Comparison of ENCODE assay signal across 23 mouse cellular contexts in the genomic region with DNA sequence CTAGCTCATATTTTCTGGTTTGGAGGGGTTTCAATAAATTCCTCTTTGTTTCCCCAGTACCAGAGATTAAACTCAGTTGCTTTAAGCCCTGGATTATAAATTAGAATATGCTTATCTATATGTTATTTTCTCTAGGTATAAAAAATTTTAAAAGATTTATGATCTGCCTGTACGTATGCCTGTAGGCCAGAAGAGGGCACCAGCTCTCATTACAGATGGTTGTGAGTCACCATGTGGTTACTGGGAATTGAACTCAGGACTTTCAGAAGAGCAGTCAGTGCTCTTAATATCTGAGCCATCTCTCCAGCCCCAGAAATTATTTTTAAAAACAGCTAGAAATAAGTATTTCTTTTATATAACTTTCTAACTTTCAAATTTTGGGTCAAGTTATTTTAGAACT. TPM values are rescaled to one million over a fixed set of nuclear protein-coding genes. Genes with fewer than 3 reads are reported as not detected.
A peak's percentile ranks its signal among the peaks of the same experiment; 100 is the strongest.
DNase-seq lines count a peak whose midpoint lies in the region; ATAC-seq and TF ChIP-seq lines count a peak whose summit lies in the region.
"Had no signal": no experiment of that assay in that cellular context is flagged by ENCODE, and none has a peak within 500 bp of the region (broad histone marks: within the 10 kb centered on the region; RNA-seq: fewer than 3 reads in every experiment).

No protein-coding gene starts in this region.

- no peak overlapping the region for H3K9ac ChIP-seq in kidney, embryonic 15.5 days
- no peak overlapping the region for H3K9ac ChIP-seq in lung, postnatal 0 days (replicated peaks; ENCODE audit: low read depth)
- H3K9ac ChIP-seq: forebrain, embryonic 15.5 days; hindbrain, embryonic 14.5 days; liver, embryonic 13.5 days had no signal

- no peaks in the 10 kb centered on the region for H3K36me3 ChIP-seq in kidney, adult 2 months (ENCODE audit: control insufficient read depth, insufficient read depth, low read length)
- no peaks in the 10 kb centered on the region for H3K36me3 ChIP-seq in kidney, embryonic 15.5 days
- H3K36me3 ChIP-seq in lung, postnatal 0 days (ENCODE audit: insufficient read depth, low read length), result no peaks in the 10 kb centered on the region
- H3K36me3 ChIP-seq in E14TG2a.4 (ENCODE audit: insufficient read depth, low read length), result no peaks in the 10 kb centered on the region
- H3K36me3 ChIP-seq in splenic B cell, adult 2 months (ENCODE audit: control insufficient read depth, insufficient read depth, low read length, poor library complexity, severe bottlenecking), result no peaks in the 10 kb centered on the region
- H3K36me3 ChIP-seq: forebrain, embryonic 15.5 days; heart, embryonic 10.5 days; liver, embryonic 13.5 days had no signal

- H3K9me3 ChIP-seq in kidney, embryonic 15.5 days (replicated peaks), result no peaks in the 10 kb centered on the region
- no peaks in the 10 kb centered on the region for H3K9me3 ChIP-seq in lung, postnatal 0 days (ENCODE audit: low read length)
- no peaks in the 10 kb centered on the region for H3K9me3 ChIP-seq in E14TG2a.4 (ENCODE audit: low read length)
- H3K9me3 ChIP-seq: forebrain, embryonic 15.5 days; heart, embryonic 10.5 days; liver, embryonic 13.5 days had no signal

- 0 out of 2 replicates have a peak, but pooled peaks have one; percentile 8 for TF ChIP-seq CTCF in kidney, adult 2 months (conservative IDR thresholded peaks at IDR 0.05; ENCODE audit: insufficient read depth, insufficient read length, low read depth, low read length)
- peak; percentile 24; the same call in 1 of the 2 replicates for TF ChIP-seq CTCF in lung, postnatal 0 days (IDR thresholded peaks at IDR 0.05)
- TF ChIP-seq CTCF in E14TG2a.4 (conservative IDR thresholded peaks at IDR 0.05; ENCODE audit: low read length), result peak; percentile 20; the same call in 1 of the 2 replicates

- no peak overlapping the region for H3K4me2 ChIP-seq in kidney, embryonic 15.5 days
- H3K4me2 ChIP-seq in lung, postnatal 0 days (replicated peaks; ENCODE audit: low read depth, low read length), result no peak overlapping the region
- H3K4me2 ChIP-seq: forebrain, embryonic 15.5 days; hindbrain, embryonic 14.5 days; liver, embryonic 13.5 days had no signal

- 84% methylated on average over 1 of the region's 1 CpGs for WGBS in kidney, adult 2 months
- 65% methylated on average over 1 of the region's 1 CpGs for WGBS in kidney, embryonic 15.5 days
- WGBS in lung, postnatal 0 days, result 82% methylated on average over 1 of the region's 1 CpGs

- H3K4me3 ChIP-seq in kidney, adult 2 months (ENCODE audit: insufficient read depth, low read depth, low read length), result no peak overlapping the region
- no peak overlapping the region for H3K4me3 ChIP-seq in kidney, embryonic 15.5 days (replicated peaks)
- H3K4me3 ChIP-seq in lung, postnatal 0 days (ENCODE audit: low read depth, low read length), result no peak overlapping the region
- H3K4me3 ChIP-seq in E14TG2a.4 (replicated peaks; ENCODE audit: low read length), result no peak overlapping the region
- H3K4me3 ChIP-seq: forebrain, embryonic 15.5 days; heart, embryonic 10.5 days; liver, embryonic 13.5 days had no signal

- H3K27ac ChIP-seq in kidney, adult 2 months (ENCODE audit: insufficient read depth, low read depth, low read length), result no peak overlapping the region
- H3K27ac ChIP-seq in kidney, embryonic 15.5 days, result no peak overlapping the region
- no peak overlapping the region for H3K27ac ChIP-seq in lung, postnatal 0 days (ENCODE audit: low read length)
- H3K27ac ChIP-seq: forebrain, embryonic 15.5 days; heart, embryonic 10.5 days; hindbrain, embryonic 14.5 days; liver, embryonic 13.5 days had no signal

- TF ChIP-seq POLR2A in kidney, adult 2 months (IDR thresholded peaks at IDR 0.05; ENCODE audit: low read depth, low read length), result no peak

- TF ChIP-seq EP300 in lung, postnatal 0 days (IDR thresholded peaks at IDR 0.05), result no peak

- H3K27me3 ChIP-seq in kidney, adult 2 months (replicated peaks; ENCODE audit: control insufficient read depth, insufficient read depth, low read length), result no peaks in the 10 kb centered on the region
- H3K27me3 ChIP-seq in kidney, embryonic 15.5 days, result no peaks in the 10 kb centered on the region
- H3K27me3 ChIP-seq in lung, postnatal 0 days (replicated peaks; ENCODE audit: insufficient read depth, low read length), result no peaks in the 10 kb centered on the region
- no peaks in the 10 kb centered on the region for H3K27me3 ChIP-seq in E14TG2a.4 (ENCODE audit: insufficient read depth, low read length)
- no peaks in the 10 kb centered on the region for H3K27me3 ChIP-seq in splenic B cell, adult 2 months (ENCODE audit: control insufficient read depth, insufficient read depth, low read length, poor library complexity, severe bottlenecking)
- H3K27me3 ChIP-seq: forebrain, embryonic 15.5 days had no signal

- no peak for ATAC-seq in kidney, embryonic 15.5 days (replicated peaks; ENCODE audit: low FRiP score)
- ATAC-seq in lung, postnatal 0 days, result no peak
- ATAC-seq: forebrain, embryonic 15.5 days; midbrain, embryonic 16.5 days had no signal

- H3K4me1 ChIP-seq in kidney, adult 2 months (ENCODE audit: control insufficient read depth, insufficient read depth, low read length), result no peaks in the 10 kb centered on the region
- peaks cover 4% of the 10 kb centered on the region; the same call in 1 of the 2 replicates for H3K4me1 ChIP-seq in kidney, embryonic 15.5 days
- no peaks in the 10 kb centered on the region for H3K4me1 ChIP-seq in lung, postnatal 0 days (ENCODE audit: insufficient read depth, low read depth, low read length)
- peaks cover 17% of the 10 kb centered on the region for H3K4me1 ChIP-seq in E14TG2a.4 (replicated peaks; ENCODE audit: low read depth, low read length)
- H3K4me1 ChIP-seq: forebrain, embryonic 15.5 days had no signal

- no peak for DNase-seq in kidney, adult 2 months
- DNase-seq in lung, postnatal 0 days (ENCODE audit: low spot score), result no peak
- no peak for DNase-seq in lung, postnatal 14 days
- DNase-seq in splenic B cell, adult 2 months (ENCODE audit: low read depth, low spot score), result peak; percentile 30
- no peak for DNase-seq in adrenal gland, adult (ENCODE audit: inconsistent age in 2 of 2, low spot score in 1 of 2)
- DNase-seq: adrenal gland, postnatal 25 days; cerebellum, adult 11-12 months; cerebellum, postnatal 14 days; embryo, embryonic 11 days; gastrocnemius, postnatal 36 days; heart, postnatal 14 days; kidney, adult 11 months; kidney, postnatal 14 days; liver, embryonic 13.5 days; lung, postnatal 10 days; right cerebral cortex, postnatal 14 days; thymus, postnatal 25 days had no signal

RNA-seq across cellular contexts. Expression of gene Gkap1, which starts 13.8 kb away (rescaled TPM):
- 11.0 and 11.9 TPM in 2 replicates for polyA plus RNA-seq in kidney, adult 2 months (2012; rRNA removed)
- polyA plus RNA-seq in kidney, embryonic 15.5 days (2015; fragmentation: Nextera tagmentation; extraction: Ambion mirVana), result 28.3 and 29.9 TPM in 2 replicates
- polyA plus RNA-seq in lung, postnatal 0 days (2015; fragmentation: Nextera tagmentation; extraction: Ambion mirVana), result 22.5 and 24.4 TPM in 2 replicates
